Mouse (Mus musculus) heart, embryonic 11.5 days (tissue): ENCODE measurements at regions not wholly inside any gene's neighbourhood (a gene's known extent, or its start where the extent isn't known, plus 50 kb on each side); places are given as distances from the start of the nearest gene placed in this dataset.

Source experiments
- ATAC-seq: fragments of 200-750 bp; cut with Nextera tagmentation; replicated peaks from 2 replicates; pipeline ENCODE4 v1.8.0; 2017; ENCODE audit warnings: moderate library complexity; ENCODE audit not compliant: insufficient number of reproducible peaks, low FRiP score, low TSS enrichment
- H3K27ac ChIP-seq: fragments of 300-500 bp; sonication (generic); 2 replicates; pipeline ENCODE4 v1.5.1; 2014; ENCODE audit warnings: mild to moderate bottlenecking, low read depth, low read length
- H3K27me3 ChIP-seq: fragments of 300-500 bp; sonication (generic); 2 replicates; pipeline ENCODE4 v1.6.1; 2014; ENCODE audit warnings: mild to moderate bottlenecking, low read length, mixed read lengths; ENCODE audit not compliant: control insufficient read depth, insufficient read depth
- H3K36me3 ChIP-seq: fragments of 300-500 bp; sonication (generic); 2 replicates; pipeline ENCODE4 v1.6.1; 2014; ENCODE audit warnings: mild to moderate bottlenecking, low read length, moderate library complexity, mixed read lengths; ENCODE audit not compliant: control insufficient read depth, insufficient read depth
- H3K4me1 ChIP-seq: fragments of 300-500 bp; sonication (generic); 2 replicates; pipeline ENCODE4 v1.6.1; 2014; ENCODE audit warnings: low read length; ENCODE audit not compliant: control insufficient read depth, insufficient read depth
- H3K4me2 ChIP-seq: fragments of 300-500 bp; sonication (generic); 2 replicates; pipeline ENCODE4 v1.6.1; 2014; ENCODE audit warnings: mild to moderate bottlenecking, moderate library complexity
- H3K4me3 ChIP-seq: fragments of 300-500 bp; sonication (generic); 2 replicates; pipeline ENCODE4 v1.5.1; 2014; ENCODE audit warnings: low read depth, low read length
- H3K9ac ChIP-seq: fragments of 300-500 bp; sonication (generic); 2 replicates; pipeline ENCODE4 v1.6.1; 2014; ENCODE audit warnings: mild to moderate bottlenecking, low read depth, low read length, moderate library complexity
- H3K9me3 ChIP-seq: fragments of 300-500 bp; sonication (generic); replicated peaks from 2 replicates; pipeline ENCODE4 v1.6.1; 2016; ENCODE audit warnings: low read length; ENCODE audit not compliant: control insufficient read depth
- WGBS: fragments of 180-500 bp; shearing (Covaris S2); extraction: QIAGEN DNeasy Blood & Tissue Kit; methylation state at CpG from one replicate; pipeline ENCODE4 v1.1.7; 2014; ENCODE audit not compliant: insufficient replicate concordance; 5-methylcytosine and 5-hydroxymethylcytosine counted together

- ATAC-seq, result no peak
- Histone ChIP-seq H3K27ac (no peak overlapping the region), H3K27me3 (no peaks in the 10 kb centered on the region), H3K9me3 (no peaks in the 10 kb centered on the region), H3K36me3 (no peaks in the 10 kb centered on the region), H3K4me2 (no peak overlapping the region), H3K4me3 (no peak overlapping the region), H3K4me1 (no peaks in the 10 kb centered on the region), H3K9ac (no peak overlapping the region)
- 57% methylated on average over 6 of the region's 6 CpGs for WGBS
Observed at GRCm38 (mm10) chr5:47693478-47693877, 289.5 kb upstream of the Slit2 start.

GRCm38 (mm10) chr5:47693921-47694320, 289.0 kb upstream of the Slit2 start:
- no peak overlapping the region for H3K4me2 ChIP-seq
- 82% methylated on average over 3 of the region's 3 CpGs for WGBS
- ATAC-seq, result no peak

DNA sequence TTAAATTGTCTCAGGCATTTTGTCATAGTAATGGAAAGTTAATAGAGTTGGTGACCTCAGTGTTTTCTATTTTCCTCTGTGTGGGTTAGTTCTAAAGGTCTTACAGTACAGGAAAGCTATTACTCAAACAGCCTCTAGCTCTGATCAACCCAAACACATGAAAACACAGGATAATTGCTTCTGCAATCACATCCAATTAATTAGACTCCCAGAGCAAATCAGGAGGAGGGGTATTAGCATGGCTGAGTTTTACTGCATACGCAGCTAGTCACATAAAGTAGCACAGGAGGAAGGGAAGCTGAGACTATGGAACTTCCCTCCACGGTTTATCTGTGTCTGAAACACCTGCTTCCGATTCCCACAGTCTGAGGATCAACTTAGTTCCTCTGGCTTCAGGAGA, 288.3 kb upstream of the Slit2 start:
- Histone ChIP-seq H3K36me3 (no peaks in the 10 kb centered on the region), H3K27me3 (no peaks in the 10 kb centered on the region), H3K4me2 (no peak overlapping the region), H3K9me3 (no peaks in the 10 kb centered on the region), H3K4me1 (no peaks in the 10 kb centered on the region), H3K4me3 (no peak overlapping the region), H3K9ac (no peak overlapping the region), H3K27ac (no peak overlapping the region)
- no peak for ATAC-seq
- 80% methylated on average over 3 of the region's 3 CpGs for WGBS

More at GRCm38 (mm10) chr5:47693921-47694320, 289.0 kb upstream of the Slit2 start:
- no peaks in the 10 kb centered on the region for H3K36me3 ChIP-seq
- H3K27ac ChIP-seq, result no peak overlapping the region
- H3K9ac ChIP-seq, result no peak overlapping the region
- H3K4me3 ChIP-seq, result no peak overlapping the region
- no peaks in the 10 kb centered on the region for H3K4me1 ChIP-seq
- H3K9me3 ChIP-seq, result no peaks in the 10 kb centered on the region
- H3K27me3 ChIP-seq, result no peaks in the 10 kb centered on the region

DNA sequence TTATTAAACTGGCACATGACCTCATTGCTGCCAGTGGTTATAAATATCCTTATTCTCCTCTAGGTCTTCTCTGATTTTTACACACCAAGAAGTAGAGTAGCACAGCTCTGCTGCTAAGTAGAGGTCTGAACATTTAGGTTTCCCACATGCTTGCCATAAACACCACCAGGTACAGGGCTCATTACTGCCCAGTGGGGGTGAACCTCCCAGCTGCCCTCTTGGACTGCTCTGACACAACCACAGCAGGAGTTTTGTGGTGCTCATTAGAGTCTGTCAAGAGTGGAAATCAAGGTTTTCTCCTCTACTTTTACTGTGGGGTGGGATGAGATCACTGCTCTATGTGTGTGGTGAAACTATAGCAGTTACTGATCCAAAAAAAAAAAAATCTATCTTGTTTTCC, 271.4 kb upstream of the Slit2 start:
- Histone ChIP-seq H3K9ac (no peak overlapping the region), H3K4me3 (no peak overlapping the region), H3K9me3 (no peaks in the 10 kb centered on the region), H3K4me2 (no peak overlapping the region), H3K36me3 (no peaks in the 10 kb centered on the region), H3K27ac (no peak overlapping the region), H3K27me3 (no peaks in the 10 kb centered on the region), H3K4me1 (no peaks in the 10 kb centered on the region)
- ATAC-seq, result no peak

- Histone ChIP-seq H3K27me3 (no peaks in the 10 kb centered on the region), H3K36me3 (no peaks in the 10 kb centered on the region), H3K4me1 (no peaks in the 10 kb centered on the region), H3K4me2 (no peak overlapping the region), H3K4me3 (no peak overlapping the region), H3K9ac (no peak overlapping the region), H3K27ac (no peak overlapping the region), H3K9me3 (no peaks in the 10 kb centered on the region)
- no peak for ATAC-seq
- 62% methylated on average over 5 of the region's 5 CpGs for WGBS
Observed at GRCm38 (mm10) chr5:47714333-47714732, 268.6 kb upstream of the Slit2 start.

- Histone ChIP-seq H3K27me3 (no peaks in the 10 kb centered on the region), H3K36me3 (no peaks in the 10 kb centered on the region), H3K27ac (no peak overlapping the region), H3K9me3 (no peaks in the 10 kb centered on the region), H3K4me1 (no peaks in the 10 kb centered on the region), H3K9ac (no peak overlapping the region), H3K4me3 (no peak overlapping the region), H3K4me2 (no peak overlapping the region)
- WGBS, result 74% methylated on average over 2 of the region's 2 CpGs
- ATAC-seq, result no peak
Observed at GRCm38 (mm10) chr5:47724911-47725310, 258.0 kb upstream of the Slit2 start.

- no peak overlapping the region for H3K4me2 ChIP-seq
- 74% methylated on average over 2 of the region's 2 CpGs for WGBS
- no peak overlapping the region for H3K9ac ChIP-seq
- no peak overlapping the region for H3K4me3 ChIP-seq
- no peaks in the 10 kb centered on the region for H3K4me1 ChIP-seq
- H3K36me3 ChIP-seq, result no peaks in the 10 kb centered on the region
- no peak overlapping the region for H3K27ac ChIP-seq
- ATAC-seq, result no peak
- H3K27me3 ChIP-seq, result no peaks in the 10 kb centered on the region
- H3K9me3 ChIP-seq, result no peaks in the 10 kb centered on the region
Observed at GRCm38 (mm10) chr5:47742727-47743126, 240.2 kb upstream of the Slit2 start.

DNA sequence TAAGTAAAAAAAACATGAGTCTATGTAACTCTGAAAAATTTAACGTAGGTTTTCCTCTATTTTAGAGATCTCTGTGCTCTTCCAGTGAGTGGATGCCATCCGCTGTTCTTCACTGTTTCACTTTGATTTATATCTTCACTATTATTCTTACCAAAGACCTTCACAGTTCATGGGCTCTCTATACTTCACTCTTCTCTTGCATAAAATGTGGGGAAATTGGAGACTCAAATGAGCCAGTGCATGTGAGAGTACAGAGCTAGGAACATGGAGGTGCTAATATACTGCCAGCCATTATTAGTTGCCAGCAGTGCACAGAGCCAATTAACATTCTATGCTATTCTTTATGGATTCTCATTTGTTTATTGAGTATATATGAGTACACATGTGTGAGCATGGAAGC, 237.8 kb upstream of the Slit2 start:
- H3K9ac ChIP-seq, result no peak overlapping the region
- no peak overlapping the region for H3K27ac ChIP-seq
- H3K4me2 ChIP-seq, result no peak overlapping the region
- no peak for ATAC-seq
- H3K4me3 ChIP-seq, result no peak overlapping the region
- H3K27me3 ChIP-seq, result no peaks in the 10 kb centered on the region
- H3K9me3 ChIP-seq, result no peaks in the 10 kb centered on the region
- WGBS, result 81% methylated on average over 2 of the region's 2 CpGs
- H3K4me1 ChIP-seq, result no peaks in the 10 kb centered on the region
- no peaks in the 10 kb centered on the region for H3K36me3 ChIP-seq

GRCm38 (mm10) chr5:47751907-47752306, 231.0 kb upstream of the Slit2 start:
- no peak overlapping the region for H3K4me3 ChIP-seq
- no peaks in the 10 kb centered on the region for H3K4me1 ChIP-seq
- H3K9me3 ChIP-seq, result no peaks in the 10 kb centered on the region
- H3K4me2 ChIP-seq, result no peak overlapping the region
- no peak overlapping the region for H3K9ac ChIP-seq
- no peak overlapping the region for H3K27ac ChIP-seq
- no peaks in the 10 kb centered on the region for H3K36me3 ChIP-seq
- no peaks in the 10 kb centered on the region for H3K27me3 ChIP-seq
- 71% methylated on average over 2 of the region's 2 CpGs for WGBS
- no peak for ATAC-seq
